Mouse (Mus musculus) CD4-positive, CD25-positive, alpha-beta regulatory T cell, adult 2 months (primary cell): ENCODE measurements around the gene Wnk4.

Experiments
- DNase-seq: peaks from one replicate; pipeline ENCODE4 v3.0.0-alpha.2; 2012; ENCODE audit warnings: low read depth, low spot score

The Wnk4 gene

DNA sequence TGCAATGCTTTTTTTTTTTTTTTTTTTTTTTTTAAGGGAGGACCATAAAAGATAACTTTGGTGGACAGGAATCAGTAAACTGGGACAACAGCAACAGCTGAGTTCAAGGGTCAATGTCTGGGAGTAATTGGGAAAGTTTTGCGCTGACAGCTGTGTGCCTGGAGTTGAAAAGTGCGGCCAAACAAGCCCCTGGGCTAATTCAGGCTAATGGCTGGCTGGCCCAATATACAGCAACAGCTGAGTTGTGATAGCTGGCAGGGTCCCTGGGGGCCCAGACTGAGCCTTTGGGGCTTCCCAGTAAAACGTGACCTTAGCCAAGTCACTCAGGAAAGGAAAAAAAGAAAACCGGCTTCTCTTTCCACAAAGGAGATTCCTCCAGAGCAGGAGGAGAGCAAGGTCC is 15.3 kb upstream of the Wnk4 start:
- no peak for DNase-seq

DNA sequence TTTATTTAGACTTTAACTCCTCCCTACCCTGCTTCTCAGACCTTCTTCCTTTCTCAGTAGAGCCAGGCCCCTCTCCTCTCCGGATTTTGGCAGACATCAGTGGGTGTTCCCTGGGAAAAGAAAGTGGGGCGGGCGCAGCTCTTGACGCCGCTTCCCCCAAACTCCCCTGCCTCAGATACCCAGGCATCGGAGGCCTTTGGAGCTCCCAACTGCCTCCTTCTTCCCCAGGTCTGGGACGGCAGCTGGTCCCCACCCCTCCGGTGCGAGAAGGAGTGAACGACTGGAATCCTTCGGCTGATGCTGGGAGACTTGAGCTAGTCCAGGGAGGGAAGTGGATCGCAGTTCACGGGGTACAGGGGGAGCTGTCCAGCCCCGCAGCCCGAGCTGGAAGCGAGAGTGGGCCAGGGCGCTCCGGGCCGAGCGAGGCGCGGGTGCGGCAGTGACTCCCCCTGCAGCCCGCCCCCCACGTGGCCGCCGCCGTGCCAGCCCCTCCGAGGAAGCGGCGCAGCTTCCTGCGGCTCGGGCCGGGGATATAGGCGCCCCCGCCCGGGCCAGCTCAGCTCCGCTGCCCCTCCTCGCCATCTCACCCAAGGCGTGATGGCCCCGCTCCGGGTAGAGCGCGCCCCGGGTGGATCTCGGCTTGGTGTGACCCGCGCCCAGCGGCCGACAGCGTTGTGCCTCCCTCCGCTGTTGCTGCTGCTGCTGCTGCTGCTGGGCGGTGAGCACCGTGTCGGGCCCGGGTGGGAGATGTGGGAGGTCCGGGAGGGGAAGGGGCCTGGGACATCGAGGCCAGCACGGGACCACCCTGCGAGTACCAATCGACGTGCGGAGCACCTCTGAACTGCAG is 14.3 kb upstream of the Wnk4 start, which contains the start of gene Ramp2:
TSS of gene Ramp2 (plus strand) at position 174 of the 847 bp plus-strand sequence.
- DNase-seq = peak; percentile 32

DNA sequence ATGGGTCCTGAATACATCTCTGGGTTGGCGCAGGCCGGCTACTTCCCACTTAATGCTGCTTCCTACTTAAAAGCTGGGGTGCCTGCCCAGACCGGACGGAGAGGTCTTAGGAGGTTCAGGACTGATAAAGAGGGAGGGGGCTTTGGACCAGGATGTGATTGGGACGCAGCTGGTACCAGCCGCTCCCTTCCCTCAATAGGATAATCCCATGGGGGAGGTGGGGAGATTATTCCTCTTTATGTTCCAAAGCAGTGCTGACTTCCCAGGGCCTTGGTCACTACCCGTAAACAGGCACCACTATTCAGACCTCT is 13.7 kb upstream of the Wnk4 start:
- DNase-seq = no peak

DNA sequence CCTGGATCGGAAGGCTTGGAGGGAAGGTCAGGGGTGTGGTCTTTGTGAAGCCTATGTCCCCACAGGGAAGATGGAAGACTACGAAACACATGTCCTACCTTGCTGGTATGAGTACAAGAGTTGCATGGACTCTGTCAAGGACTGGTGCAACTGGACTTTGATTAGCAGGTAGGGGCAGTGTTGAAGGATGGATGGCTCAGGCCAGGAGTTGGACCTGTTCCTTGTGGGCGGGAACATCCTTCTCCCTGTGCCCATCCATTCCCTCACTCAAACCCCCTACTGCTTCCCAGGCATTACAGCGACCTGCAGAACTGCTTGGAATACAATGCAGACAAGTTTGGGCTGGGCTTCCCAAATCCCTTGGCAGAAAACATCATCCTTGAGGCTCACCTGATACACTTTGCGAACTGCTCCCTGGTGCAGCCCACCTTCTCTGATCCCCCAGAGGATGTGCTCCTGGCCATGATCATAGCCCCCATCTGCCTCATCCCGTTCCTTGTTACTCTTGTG is 12.8 kb upstream of the Wnk4 start:
- DNase-seq = no peak

DNA sequence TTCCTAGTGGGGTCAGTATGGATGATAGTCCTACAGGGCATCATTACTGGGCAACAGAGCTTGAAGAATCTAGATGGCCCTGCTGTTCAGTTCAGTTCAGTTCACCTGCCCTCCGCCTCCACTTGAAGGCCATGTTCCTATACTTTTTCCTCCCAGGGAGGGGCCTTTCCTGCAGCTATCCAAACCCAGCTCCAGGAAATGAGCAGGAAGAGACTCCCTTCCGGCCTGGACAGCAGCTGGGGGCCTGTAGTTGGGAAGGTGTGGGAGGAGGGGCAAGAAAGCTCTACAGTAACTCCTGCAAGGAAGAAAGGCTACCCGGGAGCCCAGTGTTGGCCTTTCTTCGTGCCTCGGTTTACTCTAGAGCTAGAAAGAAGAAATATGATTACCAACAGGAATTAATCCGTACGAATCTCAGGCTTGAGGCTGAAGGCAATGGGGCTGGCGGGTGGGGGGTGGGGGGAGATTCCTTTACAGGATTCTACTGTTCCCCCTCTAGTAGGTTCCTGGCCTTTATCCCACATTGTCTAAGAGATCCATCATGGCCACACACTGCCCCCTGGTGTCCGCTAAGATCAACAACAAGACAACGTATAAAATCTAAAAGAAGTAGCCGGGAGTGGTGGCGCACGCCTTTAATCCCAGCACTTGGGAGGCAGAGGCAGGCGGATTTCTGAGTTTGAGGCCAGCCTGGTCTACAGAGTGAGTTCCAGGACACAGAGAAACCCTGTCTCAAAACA is 11.9 kb upstream of the Wnk4 start:
- peak; percentile 87 for DNase-seq

DNA sequence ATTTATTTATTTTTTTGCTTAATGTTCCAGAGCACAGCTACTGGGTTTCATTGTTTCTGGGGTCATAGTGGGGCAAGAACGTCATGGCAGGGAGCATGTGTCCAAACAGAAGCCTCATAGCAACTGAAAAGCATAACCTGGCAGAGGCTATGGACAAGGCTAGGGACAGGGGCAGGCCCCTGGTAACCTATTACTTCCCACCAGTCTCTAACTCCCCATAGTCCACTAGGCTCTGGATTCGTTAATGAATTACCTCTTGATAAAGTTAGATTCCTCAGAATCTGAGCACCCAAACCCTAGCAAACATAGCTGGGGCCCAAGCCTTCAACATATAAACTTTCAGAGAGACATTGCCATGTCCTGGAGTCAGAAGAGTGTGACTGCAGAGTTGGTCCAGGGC is 9.3 kb upstream of the Wnk4 start:
- DNase-seq = no peak

DNA sequence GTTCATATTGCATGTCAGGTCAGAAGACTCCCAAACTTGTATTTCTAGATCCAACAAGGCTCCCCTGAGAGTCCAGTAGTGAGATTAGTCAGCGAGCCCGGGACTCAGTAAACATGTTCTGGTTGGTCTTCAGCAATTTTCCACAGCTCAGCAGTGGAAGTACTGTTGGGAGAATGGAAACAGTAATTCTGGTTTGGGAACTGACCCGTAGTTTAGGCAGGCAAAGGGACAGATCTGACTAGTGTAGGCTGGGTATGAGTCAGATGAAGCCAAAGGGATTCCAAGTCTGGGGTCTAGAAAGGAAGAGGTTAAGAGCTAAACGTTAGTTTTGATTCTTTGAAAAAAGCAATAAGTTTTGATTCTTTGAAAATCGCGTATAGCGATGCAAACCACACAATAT is 7.4 kb upstream of the Wnk4 start:
- peak; percentile 20 for DNase-seq

DNA sequence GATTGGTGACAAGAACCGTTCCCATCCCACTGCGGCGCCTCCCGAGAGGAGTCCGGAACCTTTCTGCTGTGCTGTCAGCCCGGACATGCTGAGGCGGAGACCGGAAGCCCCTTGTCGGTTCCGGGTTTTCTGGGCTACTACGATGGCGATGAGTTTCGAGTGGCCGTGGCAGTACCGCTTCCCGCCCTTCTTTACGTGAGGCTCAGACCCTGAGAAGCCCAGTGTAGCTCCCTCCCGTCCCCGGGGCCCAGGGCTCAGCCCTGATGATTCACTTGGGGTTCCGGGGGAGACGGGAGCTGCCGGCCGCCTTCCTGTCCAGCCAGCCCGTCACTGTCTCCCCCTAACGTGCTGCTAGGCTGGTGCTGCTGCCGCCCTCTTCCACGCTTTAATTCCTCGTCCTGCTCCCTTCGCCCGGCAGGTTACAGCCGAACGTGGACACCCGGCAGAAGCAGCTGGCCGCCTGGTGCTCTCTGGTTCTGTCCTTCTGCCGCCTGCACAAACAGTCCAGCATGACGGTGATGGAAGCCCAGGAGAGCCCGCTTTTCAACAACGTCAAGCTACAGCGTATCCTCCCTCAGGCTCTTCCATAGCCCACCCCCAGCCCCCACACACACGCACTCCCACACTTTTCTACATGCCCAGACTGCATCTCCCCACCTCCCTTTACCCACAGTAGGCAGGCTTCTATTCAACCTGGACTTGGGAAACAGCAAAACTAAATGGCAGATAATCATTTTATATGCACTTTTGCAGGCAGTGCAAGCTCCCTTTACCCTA is 6.6 kb upstream of the Wnk4 start, which contains the start of gene Vps25:
TSS of gene Vps25 (plus strand) at position 95 of the 777 bp plus-strand sequence.
- peak; percentile 89 for DNase-seq

DNA sequence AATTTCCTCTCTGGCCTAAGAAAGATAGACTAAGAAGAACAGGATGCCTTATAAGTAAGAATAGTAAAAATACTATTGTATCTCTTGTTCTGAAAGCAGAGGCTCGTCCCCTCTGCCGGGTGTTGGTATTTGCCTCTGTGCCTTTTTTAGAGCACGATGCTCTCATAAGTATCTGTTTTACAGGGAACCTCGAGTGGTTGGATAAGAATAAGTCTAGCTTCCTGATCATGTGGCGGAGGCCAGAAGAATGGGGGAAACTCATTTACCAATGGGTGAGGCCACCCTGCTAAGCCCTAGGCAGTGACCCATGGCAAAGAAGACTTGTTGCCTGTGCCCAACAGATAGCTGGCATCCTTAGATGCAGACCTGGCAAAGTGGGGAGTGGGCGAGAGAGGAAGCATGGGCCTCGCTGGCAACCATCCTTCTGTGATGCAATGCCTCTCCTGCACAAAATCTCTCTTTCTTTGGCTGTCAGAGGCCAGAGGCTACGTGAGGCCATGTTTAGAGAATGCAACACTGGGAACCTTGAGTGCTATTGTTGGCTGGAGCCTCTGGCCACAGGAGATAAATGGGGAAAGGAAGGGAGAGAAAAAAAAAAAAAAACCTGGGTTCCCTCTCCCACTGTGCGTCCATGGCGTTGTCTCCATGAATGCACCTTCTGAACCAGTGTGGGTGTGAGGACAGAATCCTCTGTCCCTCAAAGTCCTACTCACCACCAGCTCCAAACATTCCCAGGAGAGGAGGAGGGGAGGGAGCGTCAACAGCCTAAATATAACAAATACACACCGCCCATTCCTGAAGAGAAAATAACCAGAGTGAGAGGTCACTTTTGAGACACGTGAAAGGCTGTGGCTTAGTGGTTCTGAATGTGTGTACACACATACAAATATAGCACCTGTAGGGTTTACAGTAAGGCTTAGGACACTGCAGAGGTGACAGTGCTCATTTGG is 4.3 kb upstream of the Wnk4 start:
- no peak for DNase-seq

DNA sequence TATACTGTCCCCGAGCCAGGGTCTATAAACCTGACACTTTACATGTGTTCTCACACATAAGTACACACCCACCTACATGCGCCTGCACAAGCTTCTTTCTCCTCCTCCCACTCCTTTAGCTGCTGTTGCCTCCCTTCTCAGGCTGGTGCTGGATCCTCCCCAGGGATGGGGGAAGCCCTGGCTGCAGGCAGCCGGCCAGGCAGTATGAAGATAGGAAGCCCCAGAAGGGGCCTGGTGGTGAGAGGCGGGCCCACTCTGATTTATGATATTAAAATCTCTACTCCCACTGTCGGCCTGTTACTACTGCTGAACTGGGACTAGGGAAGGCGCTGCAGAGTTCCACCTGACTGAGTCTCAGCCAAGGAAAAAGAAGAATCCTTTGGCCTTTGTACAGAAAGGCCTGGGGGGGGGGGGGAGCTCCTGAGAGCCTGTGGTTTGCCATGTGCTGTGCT is 1.1 kb upstream of the Wnk4 start:
- no peak for DNase-seq

DNA sequence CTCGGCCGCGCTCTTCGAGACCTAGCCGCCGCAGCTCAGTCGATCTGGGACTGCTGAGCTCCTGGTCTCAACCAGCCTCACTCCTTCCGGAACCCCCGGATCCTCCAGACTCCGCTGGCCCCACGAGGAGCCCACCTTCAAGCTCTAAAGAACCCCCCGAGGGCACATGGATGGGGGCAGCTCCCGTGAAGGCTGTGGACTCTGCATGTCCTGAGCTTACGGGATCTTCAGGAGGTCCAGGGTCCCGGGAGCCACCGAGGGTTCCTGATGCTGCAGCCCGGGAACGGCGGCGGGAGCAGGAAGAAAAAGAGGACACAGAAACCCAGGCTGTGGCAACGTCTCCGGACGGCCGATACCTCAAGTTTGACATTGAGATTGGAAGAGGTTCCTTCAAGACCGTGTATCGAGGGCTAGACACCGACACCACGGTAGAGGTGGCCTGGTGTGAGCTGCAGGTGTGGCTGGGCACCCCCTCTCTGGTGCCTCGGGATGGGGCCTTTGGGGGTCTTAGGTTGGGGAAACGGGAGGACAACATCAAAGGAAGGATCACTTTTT is 536 bp downstream of the Wnk4 start:
- no peak for DNase-seq

DNA sequence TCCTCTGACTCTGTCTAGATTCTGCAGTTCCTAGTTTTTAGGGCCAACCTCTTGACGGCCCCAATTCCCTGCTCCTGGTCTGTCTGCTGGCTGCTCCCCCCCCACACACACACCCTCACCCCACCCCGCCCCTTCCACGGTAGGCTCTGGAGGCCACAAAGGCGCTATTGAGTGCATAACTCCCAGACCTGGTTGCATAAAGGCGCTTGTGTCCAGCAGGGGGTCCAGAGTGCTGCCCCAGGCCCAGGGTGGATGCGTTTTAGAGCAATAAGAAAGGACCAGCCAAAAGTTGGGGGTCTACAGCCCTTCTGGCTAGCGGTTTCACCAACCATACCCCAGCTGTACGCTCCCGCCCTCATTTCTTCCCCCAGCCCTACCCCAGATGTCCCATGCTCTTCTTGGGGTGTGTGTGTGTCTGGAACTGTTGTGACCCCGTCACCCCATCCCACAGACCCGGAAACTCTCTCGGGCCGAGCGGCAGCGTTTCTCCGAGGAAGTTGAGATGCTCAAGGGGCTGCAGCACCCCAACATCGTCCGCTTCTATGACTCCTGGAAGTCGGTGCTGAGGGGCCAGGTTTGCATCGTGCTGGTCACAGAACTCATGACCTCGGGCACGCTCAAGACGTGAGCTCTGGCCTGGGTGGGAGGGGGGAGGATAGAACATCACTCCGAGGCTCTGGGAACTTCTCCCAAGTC is 2.1 kb downstream of the Wnk4 start:
- DNase-seq = peak; percentile 17

DNA sequence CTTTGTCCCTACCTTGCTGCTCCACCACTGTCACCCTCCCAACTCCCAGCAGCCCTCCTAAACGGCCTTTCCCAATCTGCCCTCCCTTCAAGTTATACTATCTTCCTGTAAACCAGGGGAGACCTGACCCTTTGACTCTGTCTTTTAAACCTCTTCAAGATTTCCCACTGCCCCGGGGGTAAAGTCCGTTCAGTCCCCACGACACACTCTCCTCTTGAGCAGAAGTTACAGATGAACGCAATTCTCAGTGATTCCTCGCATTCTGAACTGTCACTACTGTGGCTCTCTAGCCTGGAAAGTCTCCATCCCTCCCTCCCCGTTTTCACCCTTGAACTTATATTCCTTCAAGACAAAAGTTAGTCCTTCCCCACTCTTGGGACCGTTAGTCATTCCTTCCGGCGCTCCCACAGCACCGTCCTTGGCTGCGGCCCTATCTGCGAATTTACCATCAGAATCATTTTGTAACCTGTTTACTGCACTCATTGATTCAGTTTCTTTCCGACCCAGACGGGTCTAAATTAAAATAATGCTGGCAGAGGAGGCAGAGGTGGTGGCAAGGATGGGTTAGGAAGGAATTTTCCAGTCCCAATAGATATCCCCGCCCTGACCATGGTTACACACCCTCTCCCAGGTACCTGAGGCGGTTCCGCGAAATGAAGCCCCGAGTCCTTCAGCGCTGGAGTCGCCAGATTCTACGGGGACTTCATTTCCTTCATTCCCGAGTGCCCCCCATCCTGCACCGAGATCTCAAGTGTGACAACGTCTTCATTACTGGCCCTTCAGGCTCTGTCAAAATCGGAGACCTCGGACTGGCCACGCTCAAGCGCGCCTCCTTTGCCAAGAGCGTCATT is 3.0 kb downstream of the Wnk4 start:
- no peak for DNase-seq

DNA sequence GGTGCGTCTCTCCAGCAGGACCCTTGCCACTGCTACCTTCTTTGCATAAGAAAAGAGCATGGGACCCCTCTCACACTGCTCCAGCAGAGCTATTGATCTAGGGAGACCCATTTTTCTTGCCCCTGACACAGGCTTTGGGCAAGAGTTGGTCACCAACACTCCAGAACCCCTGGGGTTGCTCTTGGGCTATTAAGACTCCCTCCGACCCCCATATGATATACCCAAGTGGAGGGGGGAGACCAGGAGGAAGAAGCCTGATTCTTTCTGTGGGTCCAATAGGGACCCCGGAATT is 3.6 kb downstream of the Wnk4 start:
- no peak for DNase-seq

DNA sequence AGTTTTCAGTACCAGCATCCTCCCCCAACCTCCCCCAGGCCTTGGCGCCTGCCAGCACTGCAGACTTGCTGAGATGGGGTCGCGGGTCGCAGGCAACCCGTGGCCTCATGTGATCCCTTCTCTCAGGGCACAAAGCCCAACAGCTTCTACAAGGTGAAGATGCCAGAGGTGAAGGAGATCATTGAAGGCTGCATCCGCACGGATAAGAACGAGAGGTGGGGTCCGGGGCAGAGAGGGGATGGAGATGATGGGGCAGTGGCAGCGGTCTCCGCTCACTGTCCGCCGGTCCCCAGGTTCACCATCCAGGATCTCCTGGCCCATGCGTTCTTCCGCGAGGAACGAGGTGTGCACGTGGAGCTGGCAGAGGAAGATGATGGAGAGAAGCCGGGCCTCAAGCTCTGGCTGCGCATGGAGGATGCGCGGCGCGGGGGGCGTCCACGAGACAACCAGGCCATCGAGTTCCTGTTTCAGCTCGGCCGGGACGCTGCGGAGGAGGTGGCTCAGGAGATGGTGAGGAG is 4.6 kb downstream of the Wnk4 start:
- DNase-seq = no peak

DNA sequence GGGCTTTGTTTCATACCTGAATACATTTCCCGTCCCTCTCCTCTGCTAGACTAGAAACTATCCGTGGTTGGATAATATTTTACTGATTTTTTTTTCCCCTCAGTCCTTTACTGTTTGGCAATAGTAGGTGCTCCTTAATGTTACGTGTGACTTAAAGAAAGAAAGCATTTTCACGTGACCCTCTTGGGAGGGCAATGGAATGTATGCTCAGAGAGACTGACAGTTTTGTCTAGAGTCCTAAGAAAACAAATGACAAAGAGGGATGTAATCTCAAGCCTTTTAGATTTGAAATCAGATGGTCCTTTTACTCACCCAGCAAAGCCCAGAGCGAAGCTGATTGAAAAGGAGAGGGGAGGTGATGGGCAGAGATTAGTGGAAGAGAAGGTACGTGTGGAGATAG is 5.5 kb downstream of the Wnk4 start:
- no peak for DNase-seq

DNA sequence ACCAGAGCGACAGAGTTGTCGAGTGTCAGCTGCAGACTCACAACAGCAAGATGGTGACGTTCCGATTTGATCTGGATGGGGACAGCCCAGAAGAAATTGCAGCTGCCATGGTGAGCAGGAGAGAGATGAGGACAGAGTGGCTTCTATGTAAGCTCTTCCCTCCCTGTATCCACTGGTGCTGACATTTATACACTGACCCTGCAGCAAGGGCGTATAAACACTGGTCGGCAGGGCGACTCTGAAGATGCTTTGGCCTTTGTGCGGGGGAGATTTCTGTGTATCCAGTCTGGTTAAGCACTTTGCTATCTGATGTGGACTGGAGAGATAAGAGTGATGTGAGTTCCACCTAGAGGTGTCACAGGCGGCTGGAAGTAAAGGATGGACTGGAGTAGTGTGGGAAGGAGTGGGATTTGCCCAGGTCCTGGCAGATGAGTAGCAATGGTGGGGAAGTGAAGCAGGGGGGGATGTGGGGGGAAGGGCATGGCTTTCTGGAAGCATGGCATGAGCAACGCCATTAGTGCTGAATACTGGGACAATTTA is 9.3 kb downstream of the Wnk4 start:
- DNase-seq = no peak

DNA sequence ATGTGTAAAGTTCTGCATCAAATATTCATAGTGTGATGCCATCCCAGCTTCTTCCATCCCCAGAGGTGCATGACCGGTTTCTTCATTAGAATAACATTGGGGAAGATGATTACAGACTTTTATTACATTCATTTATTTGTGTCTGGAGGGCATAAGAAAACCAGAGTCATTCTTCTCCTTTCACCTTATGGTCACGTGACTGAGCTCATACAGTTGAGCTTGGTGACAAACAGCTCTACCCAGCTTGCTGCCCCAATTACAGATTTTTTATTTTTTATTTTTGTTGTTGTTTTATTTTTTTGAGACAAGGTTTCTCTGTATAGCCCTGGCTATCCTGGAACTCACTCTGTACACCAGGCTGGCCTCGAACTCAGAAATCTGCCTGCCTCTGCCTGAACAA is 12.1 kb downstream of the Wnk4 start:
- no peak for DNase-seq

DNA sequence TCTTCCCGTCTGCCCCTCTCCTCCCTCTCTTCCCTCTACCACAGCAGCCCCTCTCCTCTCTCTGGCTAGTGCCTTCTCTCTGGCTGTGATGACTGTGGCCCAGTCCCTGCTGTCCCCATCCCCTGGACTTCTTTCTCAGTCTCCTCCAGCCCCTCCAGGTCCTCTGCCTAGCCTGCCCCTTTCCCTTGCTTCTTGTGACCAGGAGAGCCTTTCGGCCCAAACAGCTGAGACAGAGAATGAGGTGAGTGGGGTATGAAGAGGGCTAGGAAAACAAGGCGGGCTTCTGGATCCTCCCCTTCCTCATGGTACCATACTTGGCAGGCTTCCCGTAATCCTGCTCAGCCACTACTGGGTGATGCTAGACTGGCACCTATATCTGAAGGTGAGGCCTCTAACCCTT is 14.9 kb downstream of the Wnk4 start:
- no peak for DNase-seq
